Mouse (Mus musculus) frontal cortex, postnatal 14 days (tissue): ENCODE results near the gene Napsa.

Source experiments
- DNase-seq, 2 experiments: peaks; one replicate each; pipeline ENCODE4 v3.0.0; 2022; ENCODE audit warnings: low spot score in 2 of 2

The Napsa gene

DNA sequence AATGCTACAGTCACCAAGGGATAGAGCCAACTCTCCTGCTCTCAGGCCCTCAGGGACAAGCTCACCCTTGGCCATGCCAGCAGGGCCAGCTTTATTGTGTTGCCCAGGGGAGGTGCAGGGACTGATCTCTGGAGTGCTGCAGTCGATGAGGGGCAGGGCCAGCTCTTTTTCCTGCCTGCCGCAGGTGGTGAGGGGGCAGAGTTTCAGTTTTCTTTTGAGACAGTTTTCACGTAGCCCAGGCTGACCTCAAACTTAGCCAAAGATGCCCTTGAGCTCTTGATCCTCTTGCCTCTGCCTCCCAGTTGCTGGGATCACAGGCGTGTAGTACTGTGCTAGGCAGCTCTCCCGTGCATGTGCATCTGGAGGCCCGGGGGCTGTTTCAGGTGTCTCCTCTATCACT lies 1.2 kb upstream of the Napsa start:
- no peak for DNase-seq

DNA sequence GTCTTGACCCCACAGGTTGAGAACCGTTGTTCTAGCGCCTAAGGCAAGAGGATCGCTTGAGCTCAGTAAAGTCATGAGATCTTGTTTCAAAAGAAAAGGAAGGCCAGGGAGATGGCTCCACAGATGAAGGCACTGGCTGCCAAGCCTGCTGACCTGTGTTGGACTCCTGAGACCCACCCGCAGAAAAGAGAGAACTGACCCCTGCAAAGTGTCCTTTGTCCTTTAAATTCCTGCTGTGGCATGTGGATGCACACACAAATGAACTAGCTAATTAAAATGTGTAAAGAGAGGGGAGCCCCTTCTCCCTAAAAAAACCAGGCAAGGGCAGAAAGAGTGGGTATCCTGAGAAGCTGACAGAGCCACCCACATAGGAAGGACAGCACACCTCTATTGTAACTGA lies 369 bp upstream of the Napsa start:
- DNase-seq, result no peak

DNA sequence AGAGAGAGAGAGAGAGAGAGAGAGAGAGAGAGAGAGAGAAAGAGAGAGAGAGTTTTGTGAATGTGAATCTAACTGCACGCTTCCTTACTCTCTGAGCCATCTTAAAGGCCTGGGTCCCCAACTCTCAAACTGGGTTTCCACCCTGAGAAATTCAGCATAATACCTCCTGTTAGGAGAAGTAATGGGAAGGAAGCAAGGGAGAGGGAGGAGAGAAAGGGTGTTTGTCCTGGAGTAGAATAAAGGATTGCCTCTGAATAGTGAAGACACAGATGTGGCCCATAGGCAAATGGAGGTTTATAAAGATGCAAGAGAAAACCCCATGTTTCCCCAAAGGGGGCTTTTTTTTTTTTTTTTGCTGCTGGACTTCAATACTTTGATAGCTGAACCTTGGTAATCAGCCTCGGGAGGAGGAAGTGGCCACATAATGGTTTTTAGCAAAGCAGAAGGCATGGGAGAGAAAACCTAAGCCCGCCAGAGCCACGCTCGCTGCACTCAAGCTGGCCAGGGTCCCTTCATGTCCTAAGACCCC lies 840 bp downstream of the Napsa start:
- DNase-seq, result no peak

DNA sequence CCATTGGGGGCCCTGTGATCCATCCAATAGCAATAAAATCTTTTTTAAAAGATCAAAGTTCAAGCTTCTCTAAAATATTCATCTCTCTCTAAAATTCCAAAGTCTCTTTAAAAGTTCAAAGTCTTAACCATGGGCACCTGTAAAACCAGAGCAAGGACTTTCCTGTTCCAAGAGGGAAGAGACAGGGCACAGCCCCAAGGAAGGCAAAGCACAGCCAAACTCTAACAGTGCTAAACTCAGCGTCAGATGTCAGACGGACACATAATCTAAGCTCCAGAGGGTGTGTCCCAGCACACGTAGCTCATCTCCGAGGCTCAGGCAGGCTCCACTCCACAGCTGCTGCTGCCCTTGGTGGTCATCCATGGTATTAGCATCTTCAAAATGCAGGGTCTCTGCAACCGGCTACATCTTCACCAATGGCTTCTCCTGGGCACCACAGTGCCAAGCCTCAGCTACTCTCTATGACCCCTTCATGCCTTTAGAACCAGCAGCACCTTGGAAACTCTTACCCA lies 4.2 kb downstream of the Napsa start:
- no peak for DNase-seq

DNA sequence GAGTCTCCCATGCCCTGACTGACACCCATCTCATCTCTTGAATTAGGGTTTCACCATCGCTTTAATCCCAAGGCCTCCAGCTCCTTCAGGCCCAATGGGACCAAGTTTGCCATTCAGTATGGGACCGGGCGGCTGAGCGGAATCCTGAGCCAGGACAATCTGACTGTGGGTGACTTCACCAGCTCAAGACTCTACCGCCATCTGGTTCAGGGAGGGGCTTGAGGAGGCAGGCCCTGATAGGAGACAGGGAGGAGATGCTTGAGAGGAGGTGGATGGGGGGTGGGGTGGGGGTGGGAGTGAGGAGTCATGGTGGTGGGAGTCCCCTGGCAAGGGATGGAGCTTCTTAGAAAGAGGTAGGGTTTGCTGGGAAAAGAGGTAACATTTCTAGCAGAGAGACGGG lies 9.5 kb downstream of the Napsa start:
- DNase-seq, result no peak

DNA sequence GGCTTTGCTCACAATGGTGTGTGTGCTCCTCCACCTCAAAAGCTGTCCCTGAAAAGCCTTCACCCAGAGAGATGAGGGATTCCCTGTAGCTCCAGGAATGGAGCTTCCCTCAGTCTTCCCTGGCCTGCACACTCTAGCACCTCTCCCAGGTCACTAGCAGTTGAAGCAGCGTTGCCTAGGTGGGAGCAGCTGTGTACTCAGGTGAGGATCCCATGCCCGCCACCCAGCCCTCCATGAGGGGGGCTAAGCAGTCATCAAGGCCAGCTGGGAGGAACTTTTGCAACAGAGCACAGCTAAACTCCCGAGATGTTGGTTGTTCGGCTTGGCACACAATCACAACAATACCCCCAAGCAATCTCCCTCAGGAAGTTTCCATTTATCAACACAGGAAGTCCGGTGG lies 10.5 kb downstream of the Napsa start:
- DNase-seq, result no peak

DNA sequence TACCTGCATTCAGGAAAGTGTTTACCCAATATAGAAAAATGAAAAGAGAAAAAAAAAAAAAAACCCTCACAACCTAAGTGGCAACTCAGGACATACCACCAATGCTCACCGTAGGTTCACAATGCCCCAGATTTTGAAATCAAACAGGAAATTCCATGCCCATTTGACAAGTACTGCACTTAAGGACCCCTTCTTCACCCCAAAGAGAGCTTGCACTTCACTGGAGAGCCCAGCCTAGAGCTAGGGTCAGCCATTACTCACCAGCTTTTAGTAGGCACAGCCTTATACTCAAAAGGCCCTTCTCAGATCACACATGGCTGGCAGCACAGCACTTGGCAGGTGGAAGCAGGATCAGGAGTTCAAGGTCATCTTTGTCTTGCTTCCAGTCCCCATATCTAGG lies 11.0 kb downstream of the Napsa start:
- no peak for DNase-seq

DNA sequence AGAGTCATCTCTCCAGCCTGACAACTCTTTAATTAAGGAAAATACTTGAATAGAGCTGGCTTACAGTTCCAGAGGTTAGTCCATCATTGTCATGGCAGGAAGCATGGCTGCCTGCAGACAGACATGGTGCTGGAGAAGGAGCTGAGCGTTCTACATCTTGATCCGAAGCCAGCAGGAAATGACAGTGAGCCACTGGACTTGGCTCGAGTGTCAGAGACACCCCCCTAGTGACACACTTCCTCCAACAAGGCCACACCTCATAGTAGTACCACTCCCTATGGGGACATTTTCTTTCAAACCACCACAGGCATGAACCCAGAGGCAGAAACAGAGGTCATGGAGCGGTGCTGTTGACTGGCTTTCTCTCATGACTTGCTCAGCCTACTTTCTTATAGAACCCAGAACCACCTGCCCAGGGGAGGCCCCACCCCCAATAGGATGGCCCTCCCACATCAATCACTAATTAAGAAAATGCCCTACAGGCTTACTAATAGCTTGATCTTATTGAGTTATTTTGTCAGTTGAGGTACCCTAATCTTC lies 12.2 kb downstream of the Napsa start:
- DNase-seq, result no peak

DNA sequence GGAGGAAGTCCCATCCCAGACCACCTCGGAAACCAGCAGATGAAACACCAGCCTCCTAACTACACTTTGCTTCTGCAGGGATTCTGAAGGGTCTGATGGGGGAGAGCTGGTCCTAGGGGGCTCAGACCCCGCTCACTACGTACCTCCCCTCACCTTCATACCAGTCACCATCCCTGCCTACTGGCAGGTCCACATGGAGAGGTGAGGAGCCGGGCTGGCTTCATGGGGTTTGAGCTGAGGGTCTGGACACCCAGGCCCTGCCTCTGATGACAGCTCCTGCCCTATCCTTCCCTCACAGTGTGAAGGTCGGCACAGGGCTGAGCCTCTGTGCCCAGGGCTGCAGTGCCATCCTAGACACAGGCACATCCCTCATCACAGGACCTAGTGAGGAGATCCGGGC lies 12.7 kb downstream of the Napsa start:
- DNase-seq, result no peak

DNA sequence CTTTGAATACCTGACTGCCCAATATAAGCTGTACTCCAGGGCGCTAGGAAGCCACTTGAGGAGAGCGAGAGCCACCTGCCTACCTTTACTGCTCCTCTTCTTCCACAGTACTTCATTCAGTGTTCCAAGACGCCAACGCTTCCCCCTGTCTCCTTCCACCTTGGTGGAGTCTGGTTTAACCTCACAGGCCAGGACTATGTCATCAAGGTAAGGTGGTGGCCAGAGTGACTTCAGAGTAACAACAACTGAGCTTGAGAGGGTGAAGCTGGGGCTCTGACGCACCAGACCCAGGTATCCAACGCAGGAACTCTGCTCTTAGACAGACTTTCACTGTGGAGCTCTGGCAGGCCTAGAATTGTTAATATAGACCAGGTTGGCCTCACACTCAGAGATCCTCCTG lies 13.4 kb downstream of the Napsa start:
- no peak for DNase-seq

DNA sequence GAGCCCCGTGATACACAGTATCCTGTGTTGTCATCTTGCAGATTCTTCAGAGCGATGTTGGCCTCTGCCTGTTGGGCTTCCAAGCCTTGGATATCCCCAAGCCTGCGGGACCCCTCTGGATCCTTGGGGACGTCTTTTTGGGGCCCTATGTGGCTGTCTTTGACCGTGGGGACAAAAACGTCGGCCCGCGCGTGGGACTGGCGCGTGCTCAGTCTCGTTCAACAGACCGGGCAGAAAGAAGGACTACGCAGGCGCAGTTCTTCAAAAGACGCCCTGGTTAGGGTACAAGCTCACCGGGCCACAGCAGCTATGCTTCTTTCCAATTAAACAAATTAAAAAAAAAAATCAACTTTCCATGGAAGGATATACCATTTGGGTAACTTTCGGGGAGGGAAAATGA lies 14.3 kb downstream of the Napsa start:
- DNase-seq, result peak in 1 of 2 experiments; percentile 61

DNA sequence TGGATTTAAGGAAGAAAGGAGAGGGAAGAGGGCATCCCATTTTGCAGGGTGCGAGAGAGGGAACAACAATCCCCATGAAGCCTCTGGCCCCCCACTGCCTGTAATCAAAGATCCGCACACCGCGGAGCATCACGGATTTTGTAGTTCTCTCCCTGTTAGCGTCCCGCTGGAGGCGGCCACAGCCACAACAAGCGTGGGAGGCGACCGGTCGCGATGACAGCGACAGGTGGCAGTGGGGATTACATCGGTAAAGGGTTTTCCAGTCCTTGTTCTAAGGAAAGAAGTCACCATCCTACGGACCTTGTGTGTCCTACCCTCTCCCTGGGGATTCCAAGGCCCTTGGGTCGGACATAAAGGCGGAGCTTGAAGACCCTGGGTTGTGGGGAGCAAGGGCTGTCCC lies 14.8 kb downstream of the Napsa start:
- DNase-seq, result peak; percentile 74

DNA sequence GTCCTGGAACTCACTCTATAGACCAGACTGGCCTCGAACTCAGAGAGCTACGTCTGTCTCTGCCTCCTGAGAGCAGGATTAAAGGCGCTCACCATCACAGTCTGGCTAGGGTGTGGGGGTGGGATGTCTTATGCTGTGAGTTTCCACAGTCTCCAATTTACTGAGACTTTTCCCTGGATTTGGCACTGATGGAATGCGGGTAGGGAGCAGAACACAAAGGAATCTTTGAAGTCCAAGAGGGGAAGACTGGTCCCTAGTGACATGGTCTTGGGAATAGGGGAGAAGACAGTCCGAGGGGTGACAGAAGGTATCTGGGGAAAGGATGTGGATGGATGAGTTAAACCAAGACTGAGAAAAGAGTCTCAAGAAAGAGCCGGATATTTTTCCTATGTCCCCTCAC lies 15.5 kb downstream of the Napsa start:
- DNase-seq, result no peak

DNA sequence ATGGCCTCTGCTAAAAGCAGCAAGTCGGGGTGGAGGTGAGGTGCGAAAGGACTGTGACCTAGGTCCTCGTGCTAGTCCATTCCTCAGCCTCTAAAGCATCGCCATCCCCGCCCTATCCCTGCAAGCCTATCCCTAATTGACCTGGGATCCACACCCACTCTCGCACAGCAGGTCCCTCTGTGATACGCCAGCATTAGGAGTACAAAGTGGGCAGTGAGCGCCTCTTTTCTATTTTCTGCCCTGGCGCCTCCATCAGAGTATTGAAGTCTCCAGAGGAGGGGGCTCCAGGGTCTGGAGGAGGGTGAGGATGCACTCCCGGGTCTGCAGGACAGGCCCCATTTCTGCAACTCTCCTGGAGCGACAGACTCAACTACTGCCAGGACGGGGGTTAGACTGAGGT lies 16.2 kb downstream of the Napsa start:
- DNase-seq, result no peak

DNA sequence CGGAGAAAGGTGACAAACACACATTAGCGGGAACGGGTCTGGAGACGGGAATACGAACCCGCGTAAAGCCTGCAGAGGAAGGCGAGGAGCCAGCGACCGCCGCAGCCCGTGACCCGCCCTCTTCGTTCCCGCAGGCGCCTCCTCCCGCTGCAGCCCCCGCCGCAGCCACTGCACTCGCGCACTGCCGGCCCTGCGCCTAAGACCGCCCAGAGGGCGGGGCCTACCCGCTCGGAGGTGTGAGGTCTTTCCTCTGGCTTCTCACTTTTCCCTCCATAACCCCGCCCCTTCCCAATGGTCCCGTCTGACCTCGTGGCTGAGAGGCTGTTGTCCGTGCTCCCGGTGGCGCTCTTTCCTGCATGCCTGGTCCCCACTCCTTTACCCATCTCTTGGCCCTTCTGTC lies 17.0 kb downstream of the Napsa start:
- peak; percentile 54 to 64 for DNase-seq

DNA sequence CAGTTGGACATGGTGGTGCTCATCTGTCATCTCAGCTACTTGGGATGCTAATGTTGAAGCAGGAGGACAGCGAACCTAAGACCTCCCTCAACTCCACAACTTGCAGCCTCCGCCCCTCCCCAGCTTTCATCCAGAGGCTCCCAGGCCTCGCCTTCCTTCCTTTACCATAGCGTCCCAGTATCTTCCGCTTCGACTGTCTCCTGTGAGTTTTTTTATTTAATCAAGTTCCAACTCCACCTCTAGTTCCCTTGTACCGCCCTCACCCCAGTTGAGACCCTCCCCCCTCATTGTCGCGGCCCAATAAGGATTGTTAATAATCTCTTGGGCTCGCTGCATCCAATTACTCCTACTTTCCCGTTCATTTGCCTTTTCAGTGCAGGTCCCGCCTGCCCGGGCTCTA lies 17.8 kb downstream of the Napsa start:
- no peak for DNase-seq

DNA sequence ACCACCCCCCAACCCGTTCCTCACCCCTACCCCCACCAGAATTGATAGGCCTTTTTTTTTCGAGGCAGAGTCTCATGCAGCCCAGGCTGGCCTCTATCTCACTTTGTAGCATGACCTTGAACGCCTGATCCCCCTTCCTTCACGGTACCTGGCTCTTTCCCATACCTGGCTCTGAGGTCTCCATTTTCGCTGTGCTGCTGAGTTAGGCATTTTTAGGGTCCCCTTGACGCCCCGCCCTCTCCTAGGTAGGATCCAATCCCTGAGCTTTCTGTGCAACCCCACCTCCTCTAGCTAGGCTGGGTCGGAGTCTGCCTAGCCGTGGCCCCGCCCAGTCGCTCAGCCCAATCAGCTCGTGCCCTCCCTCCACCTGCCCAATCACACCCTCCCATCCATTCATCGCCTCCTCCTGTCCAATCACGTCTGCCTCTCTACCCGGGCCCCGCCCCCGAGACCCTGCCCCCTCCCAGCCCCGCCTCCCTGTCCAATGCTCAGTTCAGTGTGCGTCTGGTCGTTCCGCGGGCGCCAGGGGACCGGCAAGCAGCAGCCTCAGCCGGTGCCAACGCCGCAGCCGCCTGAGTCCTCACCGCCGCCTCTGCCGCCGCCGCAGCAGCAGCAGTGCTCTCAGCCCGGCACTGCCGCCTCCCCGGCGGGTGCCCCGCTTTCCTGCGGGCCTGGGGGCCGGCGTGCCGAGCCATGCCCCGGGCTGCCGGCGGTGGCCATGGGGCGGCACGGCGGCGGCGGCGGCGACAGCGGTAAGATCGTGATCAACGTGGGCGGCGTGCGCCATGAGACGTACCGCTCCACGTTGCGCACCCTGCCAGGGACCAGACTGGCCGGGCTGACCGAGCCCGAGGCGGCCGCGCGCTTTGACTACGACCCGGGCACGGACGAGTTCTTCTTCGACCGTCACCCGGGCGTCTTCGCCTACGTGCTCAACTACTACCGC lies 18.5 kb downstream of the Napsa start, which contains the start of gene Kcnc3:
Gene Kcnc3 (plus strand): TSS at position 263 of the 946 bp plus-strand sequence.
- peak; percentile 91 to 94 for DNase-seq

DNA sequence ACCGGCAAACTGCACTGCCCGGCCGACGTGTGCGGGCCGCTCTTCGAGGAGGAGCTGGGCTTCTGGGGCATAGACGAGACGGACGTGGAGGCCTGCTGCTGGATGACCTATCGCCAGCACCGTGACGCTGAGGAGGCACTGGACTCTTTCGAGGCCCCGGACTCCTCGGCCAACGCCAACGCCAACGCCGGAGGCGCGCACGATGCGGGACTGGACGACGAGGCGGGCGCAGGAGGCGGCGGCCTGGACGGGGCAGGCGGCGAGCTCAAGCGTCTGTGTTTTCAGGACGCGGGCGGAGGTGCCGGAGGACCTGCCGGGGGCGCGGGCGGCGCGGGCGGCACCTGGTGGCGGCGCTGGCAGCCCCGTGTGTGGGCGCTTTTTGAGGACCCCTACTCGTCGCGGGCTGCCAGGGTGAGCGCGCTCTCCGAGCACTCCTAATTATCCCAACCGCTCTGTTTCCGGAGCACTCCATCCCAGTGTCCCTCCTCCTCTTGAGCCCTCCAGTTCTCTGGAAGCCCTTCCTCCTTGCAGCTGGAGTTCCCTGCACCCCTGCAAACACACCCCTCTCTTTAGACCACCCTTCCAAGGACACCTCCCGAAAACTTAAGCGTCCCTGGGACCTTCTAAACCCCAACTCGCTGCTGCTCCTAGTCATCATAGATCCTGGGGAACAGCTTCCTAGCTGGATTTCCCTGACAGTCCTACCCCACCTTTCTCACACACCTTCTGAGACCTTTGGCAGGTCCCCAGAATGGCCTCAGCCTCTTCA lies 19.4 kb downstream of the Napsa start:
- DNase-seq, result no peak

DNA sequence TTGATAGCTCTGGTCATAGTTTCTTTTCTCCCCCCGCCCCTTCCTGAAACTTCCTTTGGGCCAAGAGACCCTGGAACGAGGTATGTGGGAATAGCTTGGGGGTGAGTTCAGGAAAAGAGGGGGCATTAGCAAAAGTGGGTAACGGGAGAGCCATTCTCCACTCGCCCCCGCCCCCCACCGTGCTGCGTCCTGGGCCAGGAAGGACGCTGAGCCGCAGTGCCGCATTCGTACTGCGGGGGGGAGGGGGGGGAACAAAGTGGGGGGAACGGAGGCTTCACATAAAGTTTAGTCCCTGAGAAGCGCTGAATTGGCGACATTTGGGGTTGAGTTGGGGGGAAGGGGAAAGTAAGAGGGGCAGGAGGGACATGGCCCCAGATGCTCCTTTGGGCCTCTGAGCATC lies 20.9 kb downstream of the Napsa start:
- no peak for DNase-seq

DNA sequence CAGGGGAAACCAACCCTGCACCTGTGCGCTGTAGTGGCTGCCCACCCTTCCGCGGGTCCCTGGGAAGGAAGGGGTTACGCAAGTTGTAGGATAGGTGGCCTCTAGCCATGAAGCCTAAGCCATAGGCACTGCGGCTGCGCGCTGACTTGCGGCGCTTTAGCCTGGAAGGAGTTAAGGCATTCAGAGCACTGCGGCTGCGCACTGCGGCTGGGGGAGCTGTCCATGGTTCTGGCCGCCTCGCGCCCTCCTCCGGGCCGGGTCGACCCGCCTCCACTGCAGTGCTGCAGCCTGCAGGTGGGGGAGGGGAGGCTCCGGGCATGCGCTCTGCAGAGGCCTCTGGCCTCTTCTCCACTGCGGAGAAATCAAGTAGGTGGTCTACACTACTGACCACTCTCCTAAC lies 21.6 kb downstream of the Napsa start:
- peak; percentile 79 to 80 for DNase-seq

DNA sequence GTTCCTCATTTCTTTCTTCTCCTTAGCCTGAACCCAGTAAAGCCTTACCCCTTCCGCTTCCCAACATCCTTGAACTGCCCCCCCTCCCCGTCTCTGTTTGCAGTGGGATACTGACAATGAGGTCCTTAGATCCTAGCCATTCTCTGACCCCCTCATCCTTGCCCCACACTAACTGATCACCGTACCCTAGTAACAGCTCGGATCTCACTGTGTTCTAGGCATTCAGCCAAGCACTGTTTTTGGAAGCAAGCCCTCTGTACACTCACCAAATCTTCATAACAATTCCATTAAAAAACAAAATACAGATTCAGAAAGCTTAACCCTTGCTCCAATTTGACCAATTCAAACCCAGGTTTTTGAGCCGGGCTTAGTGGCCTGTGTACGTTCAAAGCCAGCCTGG lies 22.1 kb downstream of the Napsa start:
- DNase-seq, result no peak

DNA sequence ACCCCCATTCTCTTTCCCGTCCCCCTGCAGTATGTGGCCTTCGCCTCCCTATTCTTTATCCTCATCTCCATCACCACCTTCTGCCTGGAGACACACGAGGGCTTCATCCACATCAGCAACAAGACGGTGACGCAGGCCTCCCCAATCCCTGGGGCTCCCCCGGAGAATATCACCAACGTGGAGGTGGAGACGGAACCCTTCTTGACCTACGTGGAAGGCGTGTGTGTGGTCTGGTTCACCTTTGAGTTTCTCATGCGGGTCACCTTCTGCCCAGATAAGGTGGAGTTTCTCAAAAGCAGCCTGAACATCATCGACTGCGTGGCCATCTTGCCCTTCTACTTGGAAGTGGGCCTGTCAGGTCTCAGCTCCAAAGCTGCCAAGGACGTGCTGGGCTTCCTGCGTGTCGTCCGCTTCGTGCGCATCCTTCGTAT lies 23.0 kb downstream of the Napsa start:
- DNase-seq, result no peak
